Mouse (Mus musculus): ENCODE measurements around the gene Bcl2l11.

- no peak for TF ChIP-seq POLR2A (IDR thresholded peaks at IDR 0.05; ENCODE audit: extremely low read depth, insufficient read depth, low read length)
- no peak for TF ChIP-seq CTCF (IDR thresholded peaks at IDR 0.05; ENCODE audit: extremely low read depth, insufficient read depth, low read length)
Observed at GRCm38 (mm10) chr2:128156557-128157412, 30.9 kb downstream of the Bcl2l11 start.

Measured in cortical plate, adult 2 months (tissue).